Mouse (Mus musculus): ENCODE results near the gene Abca1. TPM values are rescaled to one million over a fixed set of nuclear protein-coding genes. Genes with fewer than 3 reads are reported as not detected.
A peak's percentile ranks its signal among the peaks of the same experiment; 100 is the strongest.

Abca1 gene
- polyA plus RNA-seq, 1 experiment from 2014 or later = 11.0 TPM

DNA sequence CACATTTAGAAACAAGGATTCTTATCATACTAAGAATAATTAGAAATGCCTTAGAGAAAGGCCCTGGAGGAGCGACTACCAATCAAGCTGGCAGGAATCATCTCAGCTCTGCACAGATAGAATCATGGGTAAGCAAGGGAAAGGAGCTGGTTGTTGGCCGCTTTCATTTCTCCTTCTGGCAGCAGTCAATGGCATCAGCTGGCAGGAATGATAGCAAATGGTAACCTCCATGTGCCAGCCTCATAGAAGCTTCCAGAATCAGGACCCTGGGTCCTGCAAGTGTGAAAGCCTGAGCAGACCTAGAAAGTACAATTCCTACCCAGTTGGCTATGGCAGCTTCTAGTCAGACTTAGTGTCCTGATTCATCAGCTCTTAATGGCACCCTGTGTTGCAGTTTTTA lies 173.4 kb downstream of the Abca1 start:
- H3K4me1 ChIP-seq (ENCODE audit: insufficient read depth) = no peaks in the 10 kb centered on the region
- no peaks in the 10 kb centered on the region for H3K27me3 ChIP-seq (ENCODE audit: insufficient read depth, low read length)
- no peak overlapping the region for H3K9ac ChIP-seq (replicated peaks)
- peaks cover 5% of the 10 kb centered on the region; the same call in 1 of the 2 replicates for H3K9me3 ChIP-seq (ENCODE audit: low read length)
- H3K4me2 ChIP-seq (ENCODE audit: low read depth, low read length) = no peak overlapping the region
- 66% methylated on average over 2 of the region's 2 CpGs for WGBS (ENCODE audit: insufficient replicate concordance)
- DNase-seq = no peak
- no peak overlapping the region for H3K27ac ChIP-seq (ENCODE audit: low read depth)
- no peak overlapping the region for H3K4me3 ChIP-seq (ENCODE audit: low read depth, low read length)
- no peaks in the 10 kb centered on the region for H3K36me3 ChIP-seq (replicated peaks; ENCODE audit: insufficient read depth, low read length)
- no peak for ATAC-seq
- no peak for TF ChIP-seq EP300 (IDR thresholded peaks at IDR 0.05; ENCODE audit: low read depth)
- no peak for TF ChIP-seq CTCF (IDR thresholded peaks at IDR 0.05; ENCODE audit: low read depth)

DNA sequence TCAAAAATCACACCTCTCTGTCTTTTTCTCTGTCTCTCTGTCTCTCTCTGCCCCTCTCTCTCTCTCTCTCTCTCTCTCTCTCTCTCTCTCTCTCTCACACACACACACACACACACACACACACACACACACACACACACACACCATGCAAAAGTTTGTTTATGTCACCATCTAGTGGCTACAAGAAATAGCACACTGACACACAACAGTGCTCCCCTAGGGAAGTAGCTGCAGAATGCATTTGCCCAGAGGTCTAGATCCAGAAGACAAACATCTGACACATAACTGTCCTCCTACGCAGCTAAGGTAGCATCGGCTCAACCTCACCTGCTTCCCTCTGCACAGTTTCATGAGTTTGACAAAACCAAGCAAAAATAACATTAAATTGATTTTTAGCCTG lies 174.5 kb downstream of the Abca1 start:
- Histone ChIP-seq H3K9me3 (ENCODE audit: low read length) (peaks cover 2% of the 10 kb centered on the region; the same call in 1 of the 2 replicates), H3K4me1 (ENCODE audit: insufficient read depth) (no peaks in the 10 kb centered on the region), H3K9ac (replicated peaks) (no peak overlapping the region), H3K4me2 (ENCODE audit: low read depth, low read length) (no peak overlapping the region), H3K36me3 (replicated peaks; ENCODE audit: insufficient read depth, low read length) (no peaks in the 10 kb centered on the region), H3K27me3 (ENCODE audit: insufficient read depth, low read length) (no peaks in the 10 kb centered on the region), H3K27ac (ENCODE audit: low read depth) (no peak overlapping the region), H3K4me3 (ENCODE audit: low read depth, low read length) (no peak overlapping the region)
- WGBS (ENCODE audit: insufficient replicate concordance) = 68% methylated on average over 2 of the region's 2 CpGs
- DNase-seq = no peak
- no peak; the same call in 1 of the 2 replicates for ATAC-seq
- TF ChIP-seq EP300 (IDR thresholded peaks at IDR 0.05; ENCODE audit: low read depth) = no peak
- peak; percentile 61 for TF ChIP-seq CTCF (IDR thresholded peaks at IDR 0.05; ENCODE audit: low read depth)

Other genes with a start within 250 kb of the Abca1 start
- gene Olfr272, start 240.7 kb downstream of the Abca1 start, polyA plus RNA-seq (2015; fragmentation: Nextera tagmentation; extraction: Ambion mirVana) = not detected in 2 replicates
- not detected in 2 replicates for gene Olfr270, start 195.3 kb downstream of the Abca1 start, polyA plus RNA-seq (2015; fragmentation: Nextera tagmentation; extraction: Ambion mirVana)
- not detected in 2 replicates for gene Nipsnap3a, start 170.6 kb downstream of the Abca1 start, polyA plus RNA-seq (2015; fragmentation: Nextera tagmentation; extraction: Ambion mirVana)
- gene Nipsnap3b, start 148.0 kb downstream of the Abca1 start, polyA plus RNA-seq (2015; fragmentation: Nextera tagmentation; extraction: Ambion mirVana) = 145 TPM in 2 replicates